21 mouse cellular contexts compared by ENCODE assay signal in genomic region chr19:24987355-24987754, GRCm38 (mm10). TPM values are rescaled to one million over a fixed set of nuclear protein-coding genes. Genes with fewer than 3 reads are reported as not detected.
A peak's percentile ranks its signal among the peaks of the same experiment; 100 is the strongest.
DNase-seq lines count a peak whose midpoint lies in the region; ATAC-seq and TF ChIP-seq lines count a peak whose summit lies in the region.
"Had no signal": no experiment of that assay in that cellular context is flagged by ENCODE, and none has a peak within 500 bp of the region (broad histone marks: within the 10 kb centered on the region; RNA-seq: fewer than 3 reads in every experiment).

No protein-coding gene starts in this region.

- H3K4me3 ChIP-seq in liver, postnatal 0 days (ENCODE audit: low read depth, low read length), result no peak overlapping the region
- H3K4me3 ChIP-seq in liver, embryonic 12.5 days, result no peak overlapping the region
- H3K4me3 ChIP-seq in hindbrain, embryonic 16.5 days (ENCODE audit: low read length), result no peak overlapping the region
- H3K4me3 ChIP-seq: embryonic facial prominence, embryonic 10.5 days; erythroblast, embryonic 14.5 days; forebrain, embryonic 10.5 days; forebrain, embryonic 15.5 days; heart, adult 2 months; heart, embryonic 12.5 days; hindbrain, embryonic 15.5 days had no signal

- ATAC-seq in liver, postnatal 0 days, result no peak
- no peak for ATAC-seq in liver, embryonic 12.5 days
- ATAC-seq in hematopoietic stem cell, adult 5-6 weeks (replicated peaks in 1 of 2; ENCODE audit: insufficient read depth in 1 of 2, low FRiP score in 2 of 2, low TSS enrichment in 1 of 2, low read depth in 1 of 2, poor library complexity in 2 of 2, severe bottlenecking in 2 of 2), result peak; percentile 49 to 53; a peak in 1 of 4 replicates
- ATAC-seq in megakaryocyte progenitor cell, adult 5-6 weeks (replicated peaks; ENCODE audit: poor library complexity), result peak; percentile 27; the same call in 1 of the 2 replicates
- ATAC-seq in hindbrain, embryonic 16.5 days, result no peak
- ATAC-seq: forebrain, embryonic 15.5 days; inflammation-experienced regulatory T-cells, adult 6 months had no signal

- no peak overlapping the region for H3K4me2 ChIP-seq in liver, postnatal 0 days (ENCODE audit: low read depth, low read length)
- H3K4me2 ChIP-seq in liver, embryonic 12.5 days, result no peak overlapping the region
- no peak overlapping the region for H3K4me2 ChIP-seq in hindbrain, embryonic 16.5 days (ENCODE audit: low read length)
- H3K4me2 ChIP-seq: forebrain, embryonic 15.5 days; heart, embryonic 12.5 days; hindbrain, embryonic 15.5 days had no signal

- 43% methylated on average over 4 of the region's 4 CpGs for WGBS in liver, postnatal 0 days (ENCODE audit: insufficient replicate concordance)
- 30% methylated on average over 4 of the region's 4 CpGs for WGBS in liver, embryonic 12.5 days (ENCODE audit: insufficient replicate concordance)
- WGBS in hindbrain, embryonic 16.5 days, result 73% methylated on average over 4 of the region's 4 CpGs

- no peak for TF ChIP-seq CTCF in liver, postnatal 0 days (IDR thresholded peaks at IDR 0.05; ENCODE audit: low read depth)

- no peak for TF ChIP-seq EP300 in liver, postnatal 0 days (IDR thresholded peaks at IDR 0.05; ENCODE audit: low read depth)

- H3K27ac ChIP-seq in liver, postnatal 0 days (ENCODE audit: low read depth), result peak overlapping the region; percentile 51; the same call in 1 of the 2 replicates
- no peak overlapping the region for H3K27ac ChIP-seq in liver, embryonic 12.5 days
- H3K27ac ChIP-seq in hindbrain, embryonic 16.5 days (ENCODE audit: low read depth, low read length), result no peak overlapping the region
- H3K27ac ChIP-seq: embryonic facial prominence, embryonic 10.5 days; forebrain, embryonic 10.5 days; forebrain, embryonic 15.5 days; heart, adult 2 months; hindbrain, embryonic 15.5 days had no signal

- no peaks in the 10 kb centered on the region for H3K27me3 ChIP-seq in liver, postnatal 0 days (ENCODE audit: insufficient read depth, low read length)
- H3K27me3 ChIP-seq in liver, embryonic 12.5 days (replicated peaks), result no peaks in the 10 kb centered on the region
- H3K27me3 ChIP-seq in hindbrain, embryonic 16.5 days (replicated peaks; ENCODE audit: control insufficient read depth, insufficient read depth, low read length), result no peaks in the 10 kb centered on the region
- H3K27me3 ChIP-seq: CH12.LX; forebrain, embryonic 15.5 days; heart, embryonic 12.5 days; hindbrain, embryonic 15.5 days had no signal

- H3K9ac ChIP-seq in liver, postnatal 0 days (replicated peaks), result no peak overlapping the region
- no peak overlapping the region for H3K9ac ChIP-seq in liver, embryonic 12.5 days
- no peak overlapping the region for H3K9ac ChIP-seq in hindbrain, embryonic 16.5 days (ENCODE audit: low read depth, low read length)
- H3K9ac ChIP-seq: forebrain, embryonic 15.5 days; heart, embryonic 12.5 days; hindbrain, embryonic 15.5 days had no signal

- no peak for DNase-seq in liver, postnatal 0 days
- DNase-seq in kidney, postnatal 4 days, result no peak
- DNase-seq in ovary, postnatal 36 days (ENCODE audit: low spot score), result no peak
- DNase-seq: adrenal gland, adult 2 months; adrenal gland, postnatal 25 days; cerebellum, adult 11-12 months; cerebellum, adult 9-10 months; gastrocnemius, postnatal 36 days; heart, adult 2 months had no signal

- H3K9me3 ChIP-seq in liver, postnatal 0 days (ENCODE audit: low read length), result no peaks in the 10 kb centered on the region
- H3K9me3 ChIP-seq in liver, embryonic 12.5 days (replicated peaks), result no peaks in the 10 kb centered on the region
- H3K9me3 ChIP-seq in hindbrain, embryonic 16.5 days (ENCODE audit: control insufficient read depth, low read length), result no peaks in the 10 kb centered on the region
- H3K9me3 ChIP-seq: embryonic facial prominence, embryonic 10.5 days; forebrain, embryonic 10.5 days; forebrain, embryonic 15.5 days; heart, embryonic 12.5 days; hindbrain, embryonic 15.5 days had no signal

- peaks cover 12% of the 10 kb centered on the region for H3K4me1 ChIP-seq in liver, postnatal 0 days (ENCODE audit: insufficient read depth)
- peaks cover 26% of the 10 kb centered on the region for H3K4me1 ChIP-seq in liver, embryonic 12.5 days
- H3K4me1 ChIP-seq in hindbrain, embryonic 16.5 days (ENCODE audit: control insufficient read depth, insufficient read depth, low read depth, low read length), result no peaks in the 10 kb centered on the region
- H3K4me1 ChIP-seq: embryonic facial prominence, embryonic 10.5 days; forebrain, embryonic 10.5 days; forebrain, embryonic 15.5 days; hindbrain, embryonic 15.5 days had no signal

- H3K36me3 ChIP-seq in liver, postnatal 0 days (replicated peaks; ENCODE audit: insufficient read depth, low read length), result no peaks in the 10 kb centered on the region
- H3K36me3 ChIP-seq in liver, embryonic 12.5 days, result no peaks in the 10 kb centered on the region
- no peaks in the 10 kb centered on the region for H3K36me3 ChIP-seq in hindbrain, embryonic 16.5 days (ENCODE audit: control insufficient read depth, insufficient read depth, low read length)
- H3K36me3 ChIP-seq: embryonic facial prominence, embryonic 10.5 days; forebrain, embryonic 10.5 days; forebrain, embryonic 15.5 days; heart, embryonic 12.5 days; hindbrain, embryonic 15.5 days had no signal

RNA-seq across cellular contexts. Expression of gene Dock8, which starts 12.0 kb away (rescaled TPM):
- 10.3 and 12.5 TPM in 2 replicates for polyA plus RNA-seq in liver, postnatal 0 days (2015; fragmentation: Nextera tagmentation; extraction: Ambion mirVana)
- polyA plus RNA-seq in liver, embryonic 12.5 days (2016; fragmentation: Nextera tagmentation; extraction: Ambion mirVana), result 10.6 and 11.0 TPM in 2 replicates
- 50.4 and 63.4 TPM in 2 replicates for total RNA-seq in hematopoietic stem cell, adult 5-6 weeks (2017)
- total RNA-seq in megakaryocyte progenitor cell, adult 5-6 weeks (2015), result 81.8 and 91.6 TPM in 2 replicates
- total RNA-seq in megakaryocyte progenitor cell, adult 5-6 weeks (2017), result 40.7 and 45.9 TPM in 2 replicates
- polyA plus RNA-seq in hindbrain, embryonic 16.5 days (2015; fragmentation: Nextera tagmentation; extraction: Ambion mirVana), result 0.84 and 1.5 TPM in 2 replicates

RNA-seq across cellular contexts. Expression of gene Cbwd1, which starts 25.9 kb away (rescaled TPM):
- 6.9 and 7.0 TPM in 2 replicates for polyA plus RNA-seq in liver, postnatal 0 days (2015; fragmentation: Nextera tagmentation; extraction: Ambion mirVana)
- 14.4 and 16.9 TPM in 2 replicates for polyA plus RNA-seq in liver, embryonic 12.5 days (2016; fragmentation: Nextera tagmentation; extraction: Ambion mirVana)
- 23.8 and 39.8 TPM in 2 replicates for total RNA-seq in hematopoietic stem cell, adult 5-6 weeks (2017)
- 20.2 and 21.9 TPM in 2 replicates for total RNA-seq in megakaryocyte progenitor cell, adult 5-6 weeks (2015)
- 41.9 and 44.6 TPM in 2 replicates for total RNA-seq in megakaryocyte progenitor cell, adult 5-6 weeks (2017)
- polyA plus RNA-seq in hindbrain, embryonic 16.5 days (2015; fragmentation: Nextera tagmentation; extraction: Ambion mirVana), result 11.3 and 12.7 TPM in 2 replicates

Comparison
In these comparisons a context has a peak if more than half of its experiments do, and no peak if none do; other contexts are left out.
1. ATAC-seq: peak in hematopoietic stem cell, adult 5-6 weeks (2 of 2) and megakaryocyte progenitor cell, adult 5-6 weeks (single experiment); none in liver, postnatal 0 days (single experiment), liver, embryonic 12.5 days (single experiment) and hindbrain, embryonic 16.5 days (single experiment).